Mouse (Mus musculus) heart, embryonic 13.5 days (tissue): ENCODE results near the gene Gatd1. TPM values are rescaled to one million over a fixed set of nuclear protein-coding genes. Genes with fewer than 3 reads are reported as not detected.
"Not testable (repeated sequence)": the region's sequence is repeated elsewhere in the genome, so short reads cannot be mapped to it uniquely, and the experiment has no call there.

ENCODE experiments used
- ATAC-seq: fragments of 200-750 bp; cut with Nextera tagmentation; 2 replicates; pipeline ENCODE4 v1.8.0; 2017; ENCODE audit warnings: moderate TSS enrichment; ENCODE audit not compliant: insufficient number of reproducible peaks, low FRiP score, low TSS enrichment; ENCODE audit errors: extremely low read depth
- H3K27ac ChIP-seq: fragments of 300-500 bp; sonication (generic); replicated peaks from 2 replicates; pipeline ENCODE4 v1.5.1; 2015; ENCODE audit warnings: moderate library complexity, mild to moderate bottlenecking, inconsistent platforms
- H3K27me3 ChIP-seq: fragments of 300-500 bp; sonication (generic); replicated peaks from 2 replicates; pipeline ENCODE4 v1.6.1; 2015; ENCODE audit warnings: mild to moderate bottlenecking, inconsistent platforms
- H3K36me3 ChIP-seq: fragments of 300-500 bp; sonication (generic); 2 replicates; pipeline ENCODE4 v1.6.1; 2015; ENCODE audit warnings: mild to moderate bottlenecking, inconsistent platforms
- H3K4me1 ChIP-seq: fragments of 300-500 bp; sonication (generic); 2 replicates; pipeline ENCODE4 v1.6.1; 2015; ENCODE audit warnings: inconsistent platforms
- H3K4me2 ChIP-seq: fragments of 300-500 bp; sonication (generic); 2 replicates; pipeline ENCODE4 v1.6.1; 2015; ENCODE audit warnings: inconsistent platforms, mild to moderate bottlenecking, moderate library complexity
- H3K4me3 ChIP-seq: fragments of 300-500 bp; sonication (generic); 2 replicates; pipeline ENCODE4 v1.5.1; 2015; ENCODE audit warnings: moderate library complexity, mild to moderate bottlenecking, inconsistent platforms
- H3K9ac ChIP-seq: fragments of 300-500 bp; sonication (generic); 2 replicates; pipeline ENCODE4 v1.6.1; 2015; ENCODE audit warnings: inconsistent platforms, mild to moderate bottlenecking, moderate library complexity
- H3K9me3 ChIP-seq: fragments of 300-500 bp; sonication (generic); 2 replicates; pipeline ENCODE4 v1.6.1; 2016; ENCODE audit warnings: inconsistent platforms
- WGBS: fragments of 180-500 bp; shearing (Covaris S2); methylation state at CpG from one replicate; pipeline ENCODE4 v1.1.7; 2015; ENCODE audit warnings: mixed read lengths; 5-methylcytosine and 5-hydroxymethylcytosine counted together
- polyA plus RNA-seq: library from polyadenylated mRNA; unstranded; fragments of >200 nt; fragmentation: Nextera tagmentation; extraction: Ambion mirVana; gene quantifications from 2 replicates; pipeline ENCODE4 v1.2.1, GENCODE M21; 2015

Gene Gatd1
- polyA plus RNA-seq, 1 experiment from 2014 or later = 27.0 TPM

DNA sequence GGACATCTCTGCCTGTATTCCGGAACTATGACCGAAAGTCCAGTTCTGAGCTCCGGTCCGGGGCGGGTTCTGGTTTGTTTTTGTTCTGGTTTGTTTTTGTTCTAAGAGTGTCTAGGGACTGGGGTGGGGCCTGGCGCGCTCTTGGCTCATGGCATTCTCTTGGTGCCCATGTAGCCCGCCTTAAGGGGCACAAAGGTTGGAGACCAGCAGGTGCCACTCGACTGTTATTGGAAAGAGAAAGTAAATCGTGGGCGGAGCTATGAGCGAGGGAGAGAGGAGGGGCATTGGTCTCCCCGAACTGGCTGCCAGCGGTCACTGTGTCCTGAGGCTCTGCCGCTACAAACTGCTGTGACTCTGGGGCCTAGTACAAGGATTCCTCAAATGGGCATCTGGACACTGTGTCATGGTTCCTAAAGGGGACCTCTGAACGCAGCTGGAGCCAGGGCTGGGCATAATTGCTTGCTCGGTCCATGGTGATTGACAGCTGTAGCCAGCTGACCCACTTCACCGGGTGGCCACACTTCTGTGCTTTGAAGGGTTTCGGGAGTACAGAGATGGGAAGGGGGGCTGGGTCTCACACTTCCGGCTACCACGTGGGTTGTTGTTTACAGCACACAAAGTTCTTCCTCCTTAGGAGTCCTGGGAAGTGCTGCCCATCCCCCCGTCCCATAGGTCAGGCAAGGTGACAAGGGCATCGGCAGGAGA lies 41.8 kb upstream of the Gatd1 start:
- Histone ChIP-seq H3K36me3 (peaks cover 40% of the 10 kb centered on the region), H3K4me1 (peaks cover 21% of the 10 kb centered on the region), H3K27ac (peak overlapping the region; percentile 87), H3K9ac (peak overlapping the region; percentile 87), H3K27me3 (peaks cover 17% of the 10 kb centered on the region), H3K9me3 (no peaks in the 10 kb centered on the region), H3K4me2 (peak overlapping the region; percentile 90), H3K4me3 (peak overlapping the region; percentile 79)
- 2% methylated on average over 23 of the region's 23 CpGs for WGBS
- peak; percentile 12 for ATAC-seq

DNA sequence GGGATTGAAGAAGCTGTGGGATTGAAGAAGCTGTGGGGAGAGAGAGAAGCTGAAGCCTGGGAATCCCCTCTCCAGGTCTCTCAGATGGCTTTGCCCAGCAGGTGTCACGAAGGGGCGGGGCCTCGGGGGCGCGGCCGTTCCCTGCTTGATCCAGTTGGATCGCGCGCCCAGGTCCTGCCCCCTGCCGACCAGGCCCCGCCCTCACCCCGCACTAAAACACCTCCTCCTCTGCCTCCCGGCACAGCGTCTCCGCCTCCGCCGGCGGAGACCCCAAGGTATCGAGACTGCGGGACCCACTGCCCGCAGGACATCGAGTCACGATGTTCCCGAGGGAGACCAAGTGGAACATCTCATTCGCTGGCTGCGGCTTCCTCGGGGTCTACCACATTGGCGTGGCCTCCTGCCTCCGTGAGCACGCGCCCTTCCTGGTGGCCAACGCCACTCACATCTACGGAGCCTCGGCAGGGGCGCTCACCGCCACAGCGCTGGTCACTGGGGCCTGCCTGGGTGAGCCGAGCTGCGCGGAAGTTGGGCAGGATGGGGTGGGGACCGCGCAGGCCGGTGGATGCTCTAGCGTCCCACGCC lies 41.1 kb upstream of the Gatd1 start, which contains the start of gene Pnpla2:
Pnpla2 (plus strand) TSS at position 232 of the 585 bp plus-strand sequence.
- Histone ChIP-seq H3K9ac (peak within 1 kb of the TSS; percentile 87), H3K9me3 (no peaks in the 10 kb centered on the region), H3K4me2 (peak within 1 kb of the TSS; percentile 90), H3K4me1 (peaks cover 21% of the 10 kb centered on the region), H3K4me3 (peak within 1 kb of the TSS; percentile 79), H3K36me3 (peaks cover 47% of the 10 kb centered on the region), H3K27ac (peak within 1 kb of the TSS; percentile 87), H3K27me3 (peaks cover 12% of the 10 kb centered on the region; the same call in 1 of the 2 replicates)
- WGBS = under 1% methylated on average over 45 of the region's 45 CpGs
- peak; percentile 80 for ATAC-seq

DNA sequence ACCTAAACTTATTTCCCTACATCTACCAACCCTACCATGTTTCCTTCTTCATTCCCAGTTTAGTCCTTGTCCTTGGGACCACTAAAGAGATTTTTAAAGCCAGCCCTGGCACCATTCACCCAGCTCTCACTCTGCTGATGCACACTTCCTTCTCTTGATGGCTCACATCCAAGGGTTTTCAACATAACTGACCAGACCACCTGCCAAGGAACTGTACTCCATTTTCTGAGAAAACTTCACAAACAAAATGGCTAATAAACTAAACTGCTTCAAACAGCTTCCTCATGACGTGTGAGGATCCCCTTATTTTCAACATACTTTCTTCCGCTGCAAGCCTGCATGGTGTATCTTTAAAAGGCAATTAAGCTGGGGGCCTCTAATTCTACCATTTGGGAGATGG lies 39.7 kb upstream of the Gatd1 start:
- Histone ChIP-seq H3K4me3 (no peak overlapping the region), H3K9ac (no peak overlapping the region), H3K36me3 (peaks cover 51% of the 10 kb centered on the region), H3K4me1 (peaks cover 28% of the 10 kb centered on the region), H3K9me3 (no peaks in the 10 kb centered on the region), H3K27ac (no peak overlapping the region), H3K4me2 (no peak overlapping the region), H3K27me3 (0 out of 2 replicates have a peak, but pooled peaks cover under 1% of the 10 kb centered on the region)
- 72% methylated on average over 2 of the region's 2 CpGs for WGBS
- no peak for ATAC-seq

DNA sequence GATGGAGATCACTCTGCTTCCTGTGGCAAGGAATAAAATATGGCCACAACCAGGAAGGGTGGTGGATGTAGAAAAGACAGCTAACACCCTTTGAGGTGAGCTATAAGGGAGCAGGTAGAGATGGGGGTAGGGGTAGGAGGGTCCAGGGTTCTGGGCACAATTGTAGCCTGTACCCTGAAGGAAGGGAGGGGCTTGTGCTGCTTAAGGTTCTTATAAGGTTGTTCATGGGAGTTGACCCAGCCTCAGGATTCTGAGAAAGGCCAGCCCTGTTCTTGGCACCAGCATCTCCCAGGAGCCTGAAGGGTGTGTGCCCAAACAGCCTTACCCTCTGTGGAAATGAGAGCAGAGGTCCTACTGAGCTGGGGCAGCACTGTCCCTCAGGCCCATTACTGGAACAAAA lies 38.0 kb upstream of the Gatd1 start:
- Histone ChIP-seq H3K9ac (no peak overlapping the region), H3K27ac (no peak overlapping the region), H3K36me3 (peaks cover 41% of the 10 kb centered on the region), H3K4me2 (no peak overlapping the region), H3K4me1 (peaks cover 33% of the 10 kb centered on the region), H3K4me3 (no peak overlapping the region), H3K27me3 (no peaks in the 10 kb centered on the region), H3K9me3 (no peaks in the 10 kb centered on the region)
- no peak for ATAC-seq

DNA sequence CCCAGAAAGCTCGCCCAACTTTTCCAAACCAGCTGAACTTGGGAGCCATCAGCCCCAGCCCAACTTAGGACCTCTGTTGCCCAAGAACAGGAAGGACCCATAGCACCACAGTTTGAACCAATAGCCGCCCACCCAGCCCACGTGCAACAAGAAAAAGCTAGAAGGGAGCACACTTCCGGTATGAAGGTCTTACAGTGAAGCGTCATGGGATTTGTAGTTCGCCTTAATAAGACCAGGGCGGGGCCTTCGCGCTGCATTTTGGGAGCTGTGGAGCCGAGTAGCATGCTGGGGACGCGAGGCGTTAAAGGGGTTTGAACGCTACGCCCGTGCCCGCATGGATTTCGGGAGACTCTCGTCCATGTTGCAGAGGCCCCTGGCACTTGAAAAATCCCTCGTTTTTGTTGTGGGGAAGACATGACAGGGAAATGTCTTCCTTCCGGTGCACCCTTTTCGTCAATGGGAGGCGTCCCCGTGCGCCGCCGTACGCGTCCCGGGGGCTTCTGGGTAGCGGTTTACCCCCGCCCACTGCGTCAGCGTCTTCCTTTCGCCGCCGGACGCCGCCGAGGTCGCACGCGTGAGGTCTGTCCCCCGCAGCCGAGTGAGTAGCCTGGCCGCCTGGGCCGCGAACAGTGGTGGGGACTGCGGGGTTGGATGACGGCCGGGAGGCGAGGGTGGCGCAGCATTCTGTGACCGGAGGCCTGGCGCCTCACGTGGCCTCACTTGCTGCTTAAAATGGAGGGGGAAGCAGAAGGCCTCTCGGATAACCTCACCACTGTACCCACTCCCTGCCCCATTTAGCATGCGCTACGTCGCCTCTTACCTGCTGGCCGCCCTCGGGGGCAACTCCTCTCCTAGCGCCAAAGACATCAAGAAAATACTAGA lies 33.4 kb upstream of the Gatd1 start, which contains the start of gene Rplp2:
Rplp2 (plus strand) TSS at position 261 of the 882 bp plus-strand sequence.
- Histone ChIP-seq H3K9ac (peak within 1 kb of the TSS; percentile 96), H3K4me3 (peak within 1 kb of the TSS; percentile 85), H3K36me3 (peaks cover 41% of the 10 kb centered on the region), H3K9me3 (no peaks in the 10 kb centered on the region), H3K27ac (peak within 1 kb of the TSS; percentile 88), H3K4me1 (peaks cover 37% of the 10 kb centered on the region), H3K27me3 (no peaks in the 10 kb centered on the region), H3K4me2 (peak within 1 kb of the TSS; percentile 95)
- ATAC-seq = peak; percentile 91
- WGBS = under 1% methylated on average over 63 of the region's 63 CpGs

DNA sequence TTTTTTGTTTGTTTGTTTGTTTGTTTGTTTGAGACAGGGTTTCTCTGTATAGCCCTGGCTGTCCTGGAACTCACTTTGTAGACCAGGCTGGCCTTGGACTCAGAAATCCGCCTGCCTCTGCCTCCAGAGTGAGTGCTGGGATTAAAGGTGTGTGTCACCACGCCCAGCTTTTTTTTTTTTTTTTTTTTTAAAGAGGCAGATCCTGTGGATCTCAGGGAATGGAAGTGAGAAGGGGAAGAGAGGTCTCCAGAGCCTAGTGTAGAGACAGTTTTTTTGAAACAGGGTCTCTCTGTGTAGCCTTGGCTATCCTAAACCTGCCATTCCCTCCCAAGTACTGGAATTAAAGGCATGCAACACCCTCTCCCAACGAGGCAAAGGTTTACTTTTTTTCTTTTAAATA lies 32.4 kb upstream of the Gatd1 start:
- Histone ChIP-seq H3K4me1 (peaks cover 44% of the 10 kb centered on the region), H3K36me3 (peaks cover 40% of the 10 kb centered on the region), H3K4me3 (peak overlapping the region; percentile 85; the same call in 1 of the 2 replicates), H3K4me2 (peak overlapping the region; percentile 95)
- not testable (repeated sequence) for H3K9ac ChIP-seq, H3K27me3 ChIP-seq, H3K27ac ChIP-seq, H3K9me3 ChIP-seq, ATAC-seq
- 78% methylated on average over 3 of the region's 3 CpGs for WGBS

DNA sequence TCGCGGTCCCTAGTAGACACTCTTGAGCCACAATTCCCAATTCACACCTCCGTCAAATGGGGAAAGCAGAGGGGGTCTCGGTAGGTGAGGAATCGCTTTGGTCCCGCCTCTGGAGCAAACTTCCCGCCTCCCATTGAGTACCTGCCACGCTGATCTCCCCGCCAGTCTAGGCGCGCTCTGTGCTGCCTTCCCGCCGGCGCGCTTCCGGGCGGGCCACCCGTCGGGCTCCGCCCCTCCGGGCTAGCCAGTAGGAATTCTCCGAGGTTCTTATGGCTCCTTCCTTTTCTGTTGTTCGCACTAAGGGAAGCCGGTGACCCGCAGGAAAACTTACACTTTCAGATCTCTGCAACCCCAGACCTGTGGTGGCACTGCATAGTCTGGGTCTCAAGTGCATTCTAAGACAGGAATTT lies 29.9 kb upstream of the Gatd1 start, which contains the start of gene Pidd1:
Pidd1 (minus strand) TSS at position 198 of the 410 bp plus-strand sequence.
- H3K27me3 ChIP-seq = no peaks in the 10 kb centered on the region
- under 1% methylated on average over 25 of the region's 25 CpGs for WGBS
- no peak for ATAC-seq
- H3K27ac ChIP-seq = peak within 1 kb of the TSS; percentile 76
- peaks cover 50% of the 10 kb centered on the region for H3K4me1 ChIP-seq
- H3K4me2 ChIP-seq = peak within 1 kb of the TSS; percentile 86
- peaks cover 38% of the 10 kb centered on the region for H3K36me3 ChIP-seq
- peak within 1 kb of the TSS; percentile 79 for H3K9ac ChIP-seq
- H3K9me3 ChIP-seq = no peaks in the 10 kb centered on the region
- H3K4me3 ChIP-seq = peak within 1 kb of the TSS; percentile 59

DNA sequence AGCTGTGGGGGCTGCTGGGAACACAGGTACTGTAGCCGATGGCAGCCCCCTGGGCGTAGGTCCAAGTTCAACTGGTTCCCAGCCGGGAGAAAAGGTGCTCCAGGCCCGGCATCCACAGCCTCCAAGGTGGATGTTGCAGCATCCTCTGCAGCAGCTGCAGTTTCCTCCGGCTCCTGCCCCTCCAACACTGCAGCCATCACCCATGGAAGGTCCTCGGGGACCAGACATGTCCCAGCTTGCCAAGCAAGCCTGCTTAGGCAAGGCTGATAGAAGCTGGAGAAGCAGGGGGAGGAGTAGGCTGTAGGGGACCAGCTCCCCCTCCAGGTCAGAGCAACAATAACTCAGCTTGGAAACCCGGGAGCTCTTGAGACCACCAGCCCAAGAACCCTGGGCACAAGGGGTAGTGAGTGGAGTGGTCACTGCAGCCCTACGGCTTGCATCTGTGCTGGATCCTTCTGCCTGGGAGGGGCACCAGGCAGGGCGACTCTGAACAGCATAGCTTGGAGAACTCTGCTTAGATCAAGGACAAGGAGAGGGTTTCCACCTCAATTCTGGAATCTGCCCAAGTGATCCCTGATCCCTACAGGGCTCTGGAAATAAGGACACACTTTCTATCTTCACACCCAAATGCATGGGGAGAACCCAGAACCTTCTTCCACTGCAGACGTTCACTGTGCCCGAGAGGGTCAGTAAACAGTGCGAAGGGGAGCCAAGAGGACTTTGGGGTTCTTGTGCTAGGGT lies 29.3 kb upstream of the Gatd1 start:
- Histone ChIP-seq H3K4me3 (peak overlapping the region; percentile 59), H3K27ac (peak overlapping the region; percentile 48), H3K27me3 (no peaks in the 10 kb centered on the region), H3K36me3 (peaks cover 38% of the 10 kb centered on the region), H3K9ac (peak overlapping the region; percentile 79), H3K4me2 (peak overlapping the region; percentile 86), H3K9me3 (no peaks in the 10 kb centered on the region), H3K4me1 (peaks cover 44% of the 10 kb centered on the region)
- WGBS = 21% methylated on average over 12 of the region's 12 CpGs
- no peak for ATAC-seq

DNA sequence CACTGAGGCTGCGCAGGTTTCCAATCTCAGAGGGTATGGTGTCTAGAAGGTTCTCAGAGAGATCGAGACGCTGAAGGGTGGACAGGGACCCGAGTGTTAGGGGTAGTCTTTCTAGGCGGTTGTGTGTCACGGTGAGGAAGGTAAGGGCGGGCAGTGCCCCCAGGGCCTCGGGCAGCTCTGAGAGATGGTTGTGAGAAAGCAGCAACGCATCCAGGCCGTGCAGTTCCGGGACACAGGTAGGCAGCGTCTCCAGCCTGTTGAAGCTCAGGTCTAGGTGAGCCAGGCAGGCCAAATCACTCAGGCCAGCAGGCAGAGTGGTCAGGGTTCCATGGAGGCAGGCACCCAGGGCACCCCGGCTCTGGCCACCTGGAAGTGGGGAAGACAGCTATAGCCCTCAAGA lies 28.3 kb upstream of the Gatd1 start:
- Histone ChIP-seq H3K4me3 (peak overlapping the region; percentile 59), H3K27me3 (no peaks in the 10 kb centered on the region), H3K27ac (no peak overlapping the region), H3K4me1 (peaks cover 44% of the 10 kb centered on the region), H3K9me3 (no peaks in the 10 kb centered on the region), H3K36me3 (peaks cover 43% of the 10 kb centered on the region), H3K9ac (peak overlapping the region; percentile 79), H3K4me2 (peak overlapping the region; percentile 86)
- ATAC-seq = no peak
- whole genome bisulfite sequencing = 91% methylated on average over 13 of the region's 13 CpGs

DNA sequence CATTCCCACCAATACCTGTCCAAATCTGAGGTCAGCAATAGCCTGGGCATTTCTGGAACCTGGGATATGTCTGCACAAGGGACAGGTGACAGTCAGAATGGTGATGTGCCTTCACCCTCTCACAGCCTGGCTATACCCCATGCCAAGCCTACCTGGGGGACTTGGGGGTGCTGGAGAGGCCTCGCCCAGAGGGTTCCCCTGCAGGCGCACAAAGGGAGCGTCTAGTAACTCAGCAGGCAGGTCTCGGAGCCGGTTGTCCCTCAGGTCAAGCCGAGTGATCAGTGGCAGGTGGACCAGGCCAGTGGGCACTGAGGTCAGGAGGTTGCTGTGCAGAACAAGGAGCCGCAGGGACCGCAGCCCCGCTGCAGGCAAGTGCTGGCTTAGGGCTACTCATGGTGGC lies 27.5 kb upstream of the Gatd1 start:
- no peak overlapping the region for H3K4me3 ChIP-seq
- H3K4me2 ChIP-seq = no peak overlapping the region
- whole genome bisulfite sequencing = 90% methylated on average over 9 of the region's 9 CpGs
- H3K36me3 ChIP-seq = peaks cover 43% of the 10 kb centered on the region
- no peak overlapping the region for H3K27ac ChIP-seq
- no peaks in the 10 kb centered on the region for H3K9me3 ChIP-seq
- peaks cover 47% of the 10 kb centered on the region for H3K4me1 ChIP-seq
- 0 out of 2 replicates have a peak overlapping the region, but pooled peaks have one; percentile 24 for H3K9ac ChIP-seq
- H3K27me3 ChIP-seq = no peaks in the 10 kb centered on the region
- no peak for ATAC-seq
